Mouse (Mus musculus) layer of hippocampus, adult 11-12 months (tissue): ENCODE results near the gene Prkce.

ENCODE experiments used
- DNase-seq: peaks from one replicate; pipeline ENCODE4 v3.0.0; 2022; ENCODE audit warnings: low spot score

The Prkce gene

DNA sequence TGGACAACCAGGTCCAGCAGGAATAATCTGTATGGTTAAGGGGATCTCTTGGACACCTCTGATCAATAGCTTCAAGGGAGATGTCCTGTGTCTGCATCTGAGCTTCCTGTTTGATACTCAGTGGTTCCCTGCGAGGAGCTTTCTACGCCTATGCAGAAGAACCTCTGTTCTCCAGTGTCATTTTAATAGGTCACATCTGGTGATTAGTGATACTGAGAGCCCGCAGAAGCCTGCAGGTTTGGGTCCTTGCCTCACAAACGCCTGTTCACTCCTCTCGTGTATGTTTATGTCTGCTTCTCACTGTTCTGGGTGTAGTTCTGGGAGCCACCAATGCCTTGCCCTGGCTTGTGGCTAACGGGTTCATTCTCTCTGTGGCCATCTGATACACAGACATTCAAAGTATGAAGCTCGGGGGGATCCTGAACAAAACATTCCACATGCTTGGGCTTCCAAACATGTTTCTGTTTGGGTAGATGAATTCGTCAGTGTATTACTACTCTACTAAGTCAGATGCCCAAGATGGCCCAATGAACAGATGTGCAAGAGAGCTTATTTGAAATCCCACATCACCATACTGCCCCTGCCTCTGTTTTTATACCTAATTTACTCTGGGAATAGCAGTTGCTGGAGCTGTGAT lies 202.6 kb downstream of the Prkce start:
- no peak for DNase-seq

DNA sequence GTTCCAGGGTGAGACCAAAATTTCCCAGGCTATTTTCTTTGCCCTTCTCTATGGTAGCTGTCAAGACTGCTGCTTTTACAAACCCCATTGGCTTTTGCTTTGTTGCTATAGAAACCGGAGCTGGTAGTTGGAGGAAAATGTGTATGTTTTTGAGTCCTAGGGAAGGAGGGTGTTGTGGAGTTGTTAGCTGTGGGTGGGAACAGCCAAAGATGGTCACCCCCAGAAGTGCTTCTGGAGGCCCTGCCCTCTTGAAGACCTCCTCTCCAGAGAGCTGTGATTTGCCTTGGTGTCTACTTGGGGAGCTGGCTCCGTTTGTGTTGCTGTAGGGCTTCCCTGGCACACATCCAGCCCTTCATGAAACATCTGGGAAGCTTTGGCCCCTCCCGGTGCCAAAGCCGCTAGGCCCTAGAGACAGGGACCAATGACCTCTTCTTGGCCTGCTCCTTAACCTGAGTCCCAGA lies 203.5 kb downstream of the Prkce start:
- DNase-seq: no peak

DNA sequence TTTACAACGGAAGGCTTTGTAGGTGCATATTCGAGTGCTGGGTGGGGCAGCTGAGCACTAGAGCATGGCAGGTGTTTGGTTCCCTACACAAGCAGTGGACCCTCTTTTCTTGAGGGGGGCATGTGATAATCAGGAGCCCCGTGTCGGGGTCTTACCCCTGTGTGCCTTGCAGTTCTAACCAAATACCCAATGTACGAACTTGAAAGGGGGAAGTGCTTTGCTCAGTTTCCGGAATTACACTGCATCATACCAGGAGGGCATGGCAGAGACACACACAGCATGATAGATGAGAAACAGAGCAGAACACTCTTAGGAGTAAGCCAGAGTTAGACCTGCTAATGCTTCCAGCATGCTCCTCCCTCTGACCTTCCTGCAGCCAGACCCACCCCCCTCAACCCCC lies 208.8 kb downstream of the Prkce start:
- no peak for DNase-seq

DNA sequence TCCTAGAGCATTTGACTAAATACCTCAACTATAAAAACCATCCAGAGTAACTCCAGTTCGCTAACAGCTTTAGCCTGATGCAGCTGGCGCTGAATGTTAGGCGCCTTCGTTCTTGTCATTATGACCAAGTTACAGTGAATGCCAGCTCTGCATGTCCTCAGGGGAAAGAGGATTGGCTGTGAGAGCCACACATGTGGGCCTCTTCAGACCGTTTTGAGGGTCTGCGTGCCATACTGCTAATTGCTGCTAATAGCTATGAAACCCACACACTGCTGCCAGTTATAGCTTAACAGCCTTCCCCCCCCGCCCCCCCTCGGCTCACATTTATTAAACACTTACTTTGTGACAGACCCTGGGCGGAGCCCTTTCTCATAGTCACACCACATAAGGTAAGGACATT lies 210.3 kb downstream of the Prkce start:
- DNase-seq: no peak

DNA sequence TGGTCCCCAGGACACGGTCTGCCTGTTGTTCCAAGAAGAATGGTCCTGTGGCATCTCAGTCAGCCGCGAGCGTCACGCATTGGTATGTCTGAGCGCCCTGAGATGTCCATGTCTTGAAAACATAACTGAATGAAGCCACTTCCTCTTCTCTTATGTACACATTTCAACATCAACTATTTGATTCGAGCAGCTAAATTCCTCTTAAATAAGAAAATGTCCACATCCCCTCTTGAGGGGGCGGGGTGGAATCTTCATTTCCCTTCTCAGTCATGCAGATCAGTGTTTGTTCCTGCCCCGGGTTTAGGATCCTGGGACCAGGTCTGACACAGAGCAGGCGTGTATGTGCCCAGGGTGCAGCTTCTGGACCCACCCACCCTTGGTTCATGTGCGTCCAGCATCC lies 211.0 kb downstream of the Prkce start:
- no peak for DNase-seq

DNA sequence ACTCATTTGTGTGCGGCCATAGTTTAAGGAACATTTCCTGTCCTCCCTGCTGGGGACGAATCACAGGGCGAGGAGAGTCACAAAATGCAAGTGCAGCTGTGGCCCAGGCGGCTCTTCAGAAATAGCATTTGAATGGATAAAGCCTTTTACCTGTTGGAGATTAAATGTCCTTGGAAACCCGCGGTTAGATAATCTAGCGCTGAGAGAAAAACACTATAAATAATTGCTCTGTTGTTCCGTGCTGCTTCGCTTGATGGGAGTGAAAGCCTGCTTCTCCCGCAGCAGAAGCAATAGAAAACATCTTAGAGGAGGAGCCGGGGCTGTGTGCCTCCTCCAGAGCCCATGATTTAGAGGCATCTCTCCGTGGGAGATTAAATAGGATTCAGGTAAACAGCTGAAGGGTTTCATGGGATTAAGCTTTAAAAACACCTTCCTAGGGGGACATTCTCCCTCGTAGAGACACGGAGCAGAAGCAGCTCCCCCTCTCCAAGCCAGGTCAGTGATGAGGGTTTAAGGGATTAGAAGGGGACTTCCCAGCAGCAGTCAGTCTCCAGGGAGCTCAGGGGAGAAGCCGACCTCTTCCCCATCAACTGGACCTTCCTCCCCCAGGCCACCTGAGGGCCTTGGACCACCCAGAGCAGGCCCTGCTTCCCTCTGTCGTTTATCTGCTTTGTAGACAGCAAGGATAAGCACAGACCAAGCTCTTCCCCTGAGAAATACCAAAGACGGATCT lies 212.0 kb downstream of the Prkce start:
- DNase-seq: no peak

DNA sequence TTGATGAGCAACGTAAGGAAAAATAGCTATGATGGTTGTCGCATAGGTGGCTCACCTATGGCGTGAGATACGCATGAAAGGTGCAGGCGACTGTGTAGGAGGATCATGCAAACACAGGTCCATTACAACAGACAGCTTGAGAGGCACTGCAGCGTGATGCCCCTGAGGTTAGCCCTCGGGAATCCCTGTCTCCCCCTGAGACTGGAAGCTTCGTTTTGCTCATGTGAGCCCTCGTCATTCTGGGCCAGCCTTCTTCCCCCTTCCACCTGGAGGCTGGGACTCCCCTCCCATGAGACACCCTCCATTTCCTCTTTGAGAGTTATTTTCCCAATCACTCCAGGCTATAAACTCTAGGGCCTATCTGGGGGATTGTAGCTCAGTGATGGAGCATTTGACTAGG lies 213.9 kb downstream of the Prkce start:
- DNase-seq: no peak

DNA sequence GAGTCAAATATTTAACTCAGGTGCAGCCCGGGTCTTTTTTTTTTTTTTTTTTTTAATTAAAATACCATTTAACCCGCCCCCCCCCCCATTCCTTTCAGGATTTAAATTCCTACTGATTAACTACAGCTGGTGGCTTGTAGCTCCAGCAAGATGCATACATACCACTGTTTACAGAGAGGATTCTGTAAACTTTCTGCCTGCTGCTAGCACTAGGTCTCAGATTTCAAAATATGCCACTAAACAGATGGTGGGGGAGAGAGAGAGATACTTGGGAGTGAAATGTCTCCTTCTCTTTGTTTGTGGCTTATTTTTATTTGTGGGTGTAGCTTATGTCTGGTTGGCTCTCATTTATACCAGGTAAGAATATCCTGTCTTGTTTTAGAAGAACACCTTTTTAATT lies 215.3 kb downstream of the Prkce start:
- no peak for DNase-seq

DNA sequence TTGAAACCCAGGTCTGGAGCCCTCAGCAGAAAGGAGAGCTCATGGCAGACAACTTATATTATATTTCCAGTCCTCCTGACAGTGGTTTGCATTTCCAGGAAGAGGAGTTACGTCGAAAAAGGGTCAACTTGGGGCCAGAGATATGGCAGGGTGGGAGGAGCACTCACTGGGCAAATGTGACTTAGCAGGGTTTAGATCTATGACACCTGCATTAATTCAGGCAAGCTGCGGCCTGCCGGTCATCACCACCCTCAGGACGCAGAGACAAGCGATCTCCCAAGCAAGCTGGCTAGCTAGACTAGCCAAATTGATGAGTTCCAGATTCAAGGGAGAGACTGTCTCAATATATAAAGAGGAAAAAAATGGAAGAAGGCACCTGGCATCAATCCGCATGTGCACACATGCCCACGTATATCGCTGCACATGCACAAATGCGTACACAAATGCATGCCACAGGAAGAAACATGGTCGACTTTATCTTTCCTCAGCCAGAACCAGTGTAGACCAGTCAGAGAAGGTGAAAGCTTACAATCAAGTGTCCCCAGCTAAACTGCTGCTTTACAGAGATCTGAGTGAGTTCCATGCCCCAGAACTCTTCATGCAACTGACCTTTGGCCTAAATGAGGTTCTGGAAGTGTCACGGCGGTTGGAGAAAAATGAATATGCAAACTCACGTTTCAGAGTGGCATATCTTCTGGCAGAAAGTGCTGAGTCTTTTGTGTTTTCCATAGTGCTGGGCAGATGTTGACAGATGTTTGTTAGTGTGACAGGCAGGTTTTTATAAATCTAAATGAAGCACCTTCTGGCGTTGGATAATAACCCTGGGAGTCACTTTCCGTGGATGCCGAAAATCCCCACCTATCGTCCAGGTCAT lies 216.4 kb downstream of the Prkce start:
- DNase-seq: no peak

DNA sequence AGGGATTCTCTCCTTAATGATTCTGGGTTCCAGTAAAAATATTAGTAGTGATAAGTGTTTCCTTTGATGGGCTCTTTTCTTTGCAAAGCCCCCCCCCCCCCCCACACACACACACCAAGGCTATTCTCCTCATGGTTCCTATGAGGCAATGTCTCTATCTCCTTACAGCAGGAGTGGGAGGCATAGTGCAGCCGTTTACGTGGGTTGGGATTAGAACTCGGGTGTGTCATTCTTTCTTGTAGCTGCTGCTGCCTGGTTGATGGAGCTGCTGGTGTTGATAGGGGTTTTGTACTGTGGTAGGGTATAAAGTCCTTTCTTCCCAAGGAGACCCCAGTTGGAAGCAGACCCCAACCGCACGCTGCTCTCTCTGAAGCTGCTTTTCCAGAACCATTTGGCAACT lies 224.9 kb downstream of the Prkce start:
- no peak for DNase-seq

DNA sequence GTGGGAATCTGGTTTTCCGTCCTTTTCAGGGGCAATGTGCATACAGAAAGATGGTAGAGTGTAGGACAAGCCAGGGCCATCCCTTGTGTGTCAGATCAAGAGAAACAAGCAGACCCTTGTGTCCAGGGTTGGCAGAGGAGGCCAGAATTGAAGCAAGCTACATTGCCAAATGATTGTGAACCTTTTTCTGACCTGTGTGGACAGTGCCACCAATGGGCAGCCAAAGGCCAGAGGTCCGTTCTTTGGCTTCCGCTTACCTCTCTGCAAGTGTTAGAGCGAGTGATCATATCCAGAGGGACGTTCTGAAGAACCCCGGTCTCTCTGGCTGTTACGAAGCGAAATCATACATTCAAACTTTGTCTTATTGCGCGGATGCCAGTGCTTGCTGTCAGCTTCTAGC lies 225.6 kb downstream of the Prkce start:
- DNase-seq: no peak

DNA sequence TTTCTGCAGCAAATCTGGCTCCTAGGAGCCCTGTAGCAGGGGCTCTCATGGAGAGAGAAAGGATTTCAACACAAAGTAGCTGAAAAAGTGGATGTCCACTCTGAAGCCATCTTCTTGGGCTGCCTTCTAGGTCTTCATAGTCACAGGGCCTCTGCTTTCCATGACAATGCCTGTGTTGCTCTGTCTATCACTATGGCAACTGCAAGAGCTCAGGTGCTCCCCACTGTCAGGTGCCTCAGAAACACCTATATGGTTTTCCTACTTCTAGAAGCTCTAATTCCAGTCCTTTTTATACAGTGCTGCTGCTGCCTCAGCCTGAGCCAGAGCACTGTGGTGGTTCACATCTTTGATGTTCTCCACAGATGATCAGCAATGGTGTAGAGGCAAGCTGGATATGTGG lies 229.5 kb downstream of the Prkce start:
- DNase-seq: no peak

DNA sequence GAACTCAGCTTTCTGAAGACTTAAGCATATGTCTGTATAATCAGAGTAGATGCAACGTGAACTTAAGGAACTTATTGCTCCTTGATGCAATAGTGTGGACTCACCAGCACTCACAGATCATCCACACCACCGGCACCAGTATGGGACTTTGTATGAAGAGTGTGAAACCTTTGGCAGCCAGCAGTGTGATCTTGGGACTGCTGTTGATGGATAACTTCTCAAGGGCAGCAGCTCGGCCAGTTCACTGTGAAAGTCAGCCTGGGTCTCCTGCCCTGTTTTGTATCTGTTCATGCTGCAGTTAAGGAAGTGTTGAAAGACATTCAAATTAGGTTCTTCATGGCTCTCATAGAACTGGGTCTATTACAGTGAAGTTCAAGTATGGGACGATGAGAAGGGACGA lies 230.1 kb downstream of the Prkce start:
- DNase-seq: no peak

DNA sequence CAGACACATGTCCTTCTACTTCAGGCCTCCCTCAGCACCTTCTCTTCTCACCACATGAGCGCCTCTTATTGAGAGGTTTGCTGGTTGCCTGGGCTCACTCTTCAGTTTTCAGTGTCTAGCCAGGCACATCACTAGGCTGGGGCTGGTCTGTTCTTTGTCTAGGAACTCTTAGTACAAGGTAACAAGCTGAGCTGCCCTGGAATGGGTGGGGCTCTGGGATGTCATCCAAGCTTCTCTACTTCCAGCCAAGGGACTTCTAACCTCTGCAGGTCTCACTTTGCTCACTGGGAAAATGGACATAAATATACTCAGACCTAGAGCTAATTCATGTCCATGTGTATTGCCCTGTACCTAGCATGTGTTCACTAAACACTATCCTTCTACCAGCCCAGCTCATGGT lies 230.6 kb downstream of the Prkce start:
- no peak for DNase-seq

DNA sequence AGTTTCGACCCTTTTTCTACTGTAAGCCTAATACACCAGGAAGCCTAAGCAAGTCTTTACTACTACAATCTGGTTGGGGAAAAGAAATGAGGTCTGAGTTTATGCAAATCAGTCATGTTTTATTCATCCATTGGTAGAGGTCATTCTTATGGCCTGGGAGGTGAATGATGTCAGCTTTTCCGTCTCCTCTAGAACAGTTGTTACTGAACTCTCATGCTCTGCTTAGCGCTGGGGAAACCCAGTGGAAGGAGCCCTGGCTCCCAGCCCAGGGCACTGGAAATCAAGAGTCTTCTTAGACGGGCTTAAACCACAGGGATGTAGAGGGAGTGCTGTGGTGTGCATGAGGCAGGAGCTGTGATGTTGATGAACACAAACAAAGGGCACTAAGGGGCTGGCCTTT lies 232.4 kb downstream of the Prkce start:
- DNase-seq: no peak

DNA sequence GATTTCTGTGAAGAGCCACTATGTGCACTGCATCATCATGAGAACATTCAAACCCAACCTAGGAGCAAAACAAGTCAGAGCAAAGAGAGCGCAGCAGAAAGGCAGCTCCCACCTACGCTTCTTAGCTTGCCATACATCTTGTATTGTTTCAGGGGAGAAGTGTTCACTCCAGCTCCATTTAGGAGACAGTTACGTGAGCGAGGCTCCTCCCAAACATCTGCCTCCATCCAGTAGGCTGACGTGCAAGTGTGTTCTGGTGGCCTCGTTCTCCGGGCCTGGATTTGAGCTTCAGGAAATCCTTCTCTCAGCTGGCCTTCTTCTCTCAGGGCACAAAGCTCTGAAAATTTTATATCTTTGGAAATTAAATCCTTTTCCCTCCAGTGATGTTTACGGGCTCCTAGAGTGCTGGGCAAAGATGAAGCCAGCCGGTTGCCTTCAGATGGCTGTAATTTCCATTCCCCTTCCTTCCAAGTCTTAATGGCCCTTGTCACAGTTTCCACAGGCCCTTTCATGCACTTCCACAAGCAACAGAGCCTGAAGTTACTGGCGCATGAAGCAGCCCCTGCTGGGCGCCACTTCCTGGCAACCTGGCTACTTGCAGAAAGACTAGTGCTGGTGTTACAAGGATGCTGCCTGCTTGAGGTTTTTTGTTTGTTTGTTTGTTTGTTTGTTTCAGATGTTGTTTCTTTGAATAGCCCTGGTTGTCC lies 237.4 kb downstream of the Prkce start:
- no peak for DNase-seq

DNA sequence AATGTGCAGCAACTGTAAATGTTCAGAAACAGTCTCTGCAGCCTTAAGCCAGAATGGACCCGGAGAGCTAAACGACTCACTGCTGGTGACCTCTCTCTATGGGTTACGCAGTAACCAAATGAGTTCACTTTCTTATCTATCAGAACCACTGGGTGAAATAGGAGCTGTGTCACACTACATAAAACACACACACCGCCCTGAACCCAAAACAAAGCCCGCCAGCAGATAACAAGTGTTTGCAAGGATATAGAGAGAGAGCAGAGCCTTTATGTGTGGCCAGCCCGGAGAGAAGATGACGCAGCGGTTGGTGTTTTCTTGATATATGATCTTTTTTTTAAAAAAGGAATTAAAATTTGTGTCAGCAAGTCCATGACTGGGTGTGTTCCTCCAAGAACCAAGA lies 238.1 kb downstream of the Prkce start:
- DNase-seq: no peak

DNA sequence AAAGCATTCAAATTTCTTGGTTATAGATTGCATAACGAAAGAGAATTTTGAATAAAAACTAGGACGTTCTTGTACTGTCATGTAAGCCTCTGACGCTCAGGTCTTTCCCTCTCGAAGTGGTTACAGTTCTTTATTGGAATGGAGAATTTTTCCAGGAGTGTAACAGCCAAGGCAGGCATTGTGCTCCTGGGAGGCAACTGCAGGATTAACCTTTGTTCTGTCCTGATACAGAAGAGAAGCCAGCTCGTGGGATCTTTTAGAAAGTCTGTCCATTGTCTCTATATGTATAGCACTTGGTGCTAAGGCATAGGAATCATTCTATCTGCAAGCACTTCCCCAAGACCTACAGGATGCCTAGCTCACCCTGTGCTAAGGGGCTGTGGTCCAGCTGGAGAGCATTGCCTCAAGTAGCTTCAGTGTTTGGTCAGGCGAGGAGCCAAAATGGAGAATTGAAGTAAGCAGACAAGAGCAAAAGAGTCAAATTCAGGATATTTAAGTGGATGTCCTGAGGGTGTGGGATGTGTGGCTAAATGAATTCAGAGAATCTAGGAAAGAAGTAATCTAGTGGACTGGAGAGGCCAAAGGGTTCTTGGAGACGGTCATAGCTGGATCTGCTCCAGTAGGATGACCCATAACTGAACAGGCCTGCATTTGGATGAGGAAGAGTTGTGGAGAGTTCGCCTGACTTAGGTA lies 240.5 kb downstream of the Prkce start:
- no peak for DNase-seq

DNA sequence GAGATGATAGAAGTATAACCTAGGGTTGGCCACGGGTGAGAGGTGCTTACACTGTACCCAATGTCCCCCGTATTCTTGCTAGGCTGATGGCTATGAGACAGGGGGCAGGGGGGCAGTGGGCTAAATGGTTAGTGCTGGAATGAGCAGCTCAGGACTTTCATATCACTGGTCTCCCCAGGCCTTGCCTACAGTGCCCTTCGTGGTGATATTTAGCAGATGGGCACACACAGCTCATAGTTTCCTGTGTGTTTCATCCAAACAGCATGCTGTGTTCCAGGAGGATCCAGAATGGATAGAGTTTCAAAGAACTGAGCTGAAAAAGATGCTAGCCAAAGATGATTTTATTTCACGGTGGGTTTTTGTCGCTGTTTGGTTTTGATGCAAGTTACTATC lies 241.0 kb downstream of the Prkce start:
- DNase-seq: no peak

DNA sequence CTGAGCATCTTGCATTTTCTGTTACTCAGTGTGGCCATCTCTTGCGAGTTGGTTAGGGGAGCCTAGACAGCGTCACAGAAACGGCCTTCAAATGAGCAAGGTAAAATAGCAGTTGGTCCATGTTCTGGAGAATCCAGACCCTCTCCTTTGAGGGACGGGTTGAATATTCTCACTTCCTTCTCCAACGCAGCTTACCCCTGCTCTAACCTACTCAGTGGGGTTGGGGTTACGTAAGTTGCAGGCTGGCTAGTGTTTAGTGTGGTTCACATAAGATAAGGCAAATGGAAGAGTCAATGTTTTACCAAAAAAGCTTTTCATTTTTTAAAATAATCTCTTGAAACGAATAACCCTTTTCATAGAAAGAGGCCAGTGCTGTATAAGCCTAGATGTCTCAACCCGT lies 241.9 kb downstream of the Prkce start:
- DNase-seq: no peak

DNA sequence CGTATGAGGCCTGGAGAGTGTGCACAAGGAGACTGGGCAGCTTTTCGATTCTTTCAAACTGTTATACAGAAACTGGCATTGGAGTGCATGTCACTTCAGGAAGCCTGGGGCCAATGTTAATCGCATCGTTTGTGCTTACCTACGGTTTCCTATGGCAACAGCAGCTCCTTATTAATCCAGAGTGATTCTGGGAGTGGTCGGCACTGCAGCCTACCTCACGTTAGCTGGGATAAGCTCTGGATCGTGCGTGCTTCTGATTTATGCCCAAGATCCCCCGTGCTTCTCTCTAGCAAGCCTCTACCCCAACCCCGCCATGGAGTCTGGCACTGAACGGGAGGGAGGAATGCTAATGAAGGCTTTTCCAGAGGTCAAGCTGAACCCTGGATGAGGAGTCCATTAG lies 242.9 kb downstream of the Prkce start:
- DNase-seq: no peak

DNA sequence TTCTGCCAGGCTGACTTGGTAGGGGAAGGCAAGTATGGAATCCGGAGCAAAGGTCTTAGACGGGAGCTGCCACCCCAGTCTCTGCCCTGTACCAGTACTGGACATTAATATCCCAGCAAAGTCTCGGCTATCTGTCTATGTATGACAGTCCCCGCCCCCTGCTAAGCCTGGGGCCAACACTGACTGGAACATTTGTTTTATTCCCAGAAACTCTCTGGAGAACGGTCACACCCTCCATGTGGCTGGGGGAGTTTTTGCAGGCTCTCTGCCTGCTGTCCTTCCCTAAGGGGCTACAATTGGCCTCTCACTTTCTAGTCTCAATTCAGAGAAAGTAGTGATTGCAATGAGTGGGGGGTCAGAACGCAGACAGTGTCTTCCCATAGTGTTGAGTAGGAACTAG lies 244.6 kb downstream of the Prkce start:
- no peak for DNase-seq
